Mouse (Mus musculus): Measurements from ENCODE around the gene Ldlrap1. TPM values are rescaled to one million over a fixed set of nuclear protein-coding genes. Genes with fewer than 3 reads are reported as not detected.
A peak's percentile ranks its signal among the peaks of the same experiment; 100 is the strongest.
"Not testable (repeated sequence)": the region's sequence is repeated elsewhere in the genome, so short reads cannot be mapped to it uniquely, and the experiment has no call there.

The Ldlrap1 gene
- polyA plus RNA-seq, 1 experiment = 45.9 TPM

- peaks cover 4% of the 10 kb centered on the region; the same call in 1 of the 2 replicates for H3K4me1 ChIP-seq (ENCODE audit: control insufficient read depth, insufficient read depth, low read length)
- WGBS = 0% methylated on average over 4 of the region's 4 CpGs
- peak; percentile 97 for TF ChIP-seq CTCF (IDR thresholded peaks at IDR 0.05; ENCODE audit: control insufficient read depth, insufficient read depth, low read length)
- TF ChIP-seq POLR2A (IDR thresholded peaks at IDR 0.05; ENCODE audit: borderline replicate concordance, control insufficient read depth, low read depth, low read length) = no peak
These were observed 31.4 kb upstream of the Ldlrap1 start for GRCm38 (mm10) chr4:134799272-134799671.

GRCm38 (mm10) chr4:134798861-134799260 lies 31.0 kb upstream of the Ldlrap1 start:
- no peak for TF ChIP-seq POLR2A (IDR thresholded peaks at IDR 0.05; ENCODE audit: borderline replicate concordance, control insufficient read depth, low read depth, low read length)
- no peak for TF ChIP-seq CTCF (IDR thresholded peaks at IDR 0.05; ENCODE audit: control insufficient read depth, insufficient read depth, low read length)
- H3K27ac ChIP-seq (ENCODE audit: control insufficient read depth, insufficient read depth, low read depth, low read length, poor library complexity) = no peak overlapping the region
- 53% methylated on average over 3 of the region's 3 CpGs for WGBS
- H3K4me1 ChIP-seq (ENCODE audit: control insufficient read depth, insufficient read depth, low read length) = peaks cover 4% of the 10 kb centered on the region; the same call in 1 of the 2 replicates
- H3K4me3 ChIP-seq (replicated peaks; ENCODE audit: control insufficient read depth, low read depth, low read length) = no peak overlapping the region

More at GRCm38 (mm10) chr4:134799272-134799671, 31.4 kb upstream of the Ldlrap1 start:
- H3K4me3 ChIP-seq (replicated peaks; ENCODE audit: control insufficient read depth, low read depth, low read length) = no peak overlapping the region
- H3K27ac ChIP-seq (ENCODE audit: control insufficient read depth, insufficient read depth, low read depth, low read length, poor library complexity) = no peak overlapping the region

GRCm38 (mm10) chr4:134797621-134798020 lies 29.8 kb upstream of the Ldlrap1 start:
- H3K27ac ChIP-seq (ENCODE audit: control insufficient read depth, insufficient read depth, low read depth, low read length, poor library complexity) = no peak overlapping the region
- TF ChIP-seq POLR2A (IDR thresholded peaks at IDR 0.05; ENCODE audit: borderline replicate concordance, control insufficient read depth, low read depth, low read length) = no peak
- TF ChIP-seq CTCF (IDR thresholded peaks at IDR 0.05; ENCODE audit: control insufficient read depth, insufficient read depth, low read length) = no peak
- 71% methylated on average over 6 of the region's 6 CpGs for WGBS

GRCm38 (mm10) chr4:134796581-134797361 lies 28.9 kb upstream of the Ldlrap1 start:
- H3K27ac ChIP-seq (ENCODE audit: control insufficient read depth, insufficient read depth, low read depth, low read length, poor library complexity) = no peak overlapping the region
- WGBS = 26% methylated on average over 7 of the region's 7 CpGs
- H3K4me1 ChIP-seq (ENCODE audit: control insufficient read depth, insufficient read depth, low read length) = peaks cover 4% of the 10 kb centered on the region; the same call in 1 of the 2 replicates

More at GRCm38 (mm10) chr4:134797621-134798020, 29.8 kb upstream of the Ldlrap1 start:
- peaks cover 4% of the 10 kb centered on the region; the same call in 1 of the 2 replicates for H3K4me1 ChIP-seq (ENCODE audit: control insufficient read depth, insufficient read depth, low read length)
- H3K4me3 ChIP-seq (replicated peaks; ENCODE audit: control insufficient read depth, low read depth, low read length) = no peak overlapping the region

GRCm38 (mm10) chr4:134795819-134796485 lies 28.1 kb upstream of the Ldlrap1 start:
- peaks cover 4% of the 10 kb centered on the region; the same call in 1 of the 2 replicates for H3K4me1 ChIP-seq (ENCODE audit: control insufficient read depth, insufficient read depth, low read length)
- 43% methylated on average over 5 of the region's 5 CpGs for WGBS
- TF ChIP-seq CTCF (IDR thresholded peaks at IDR 0.05; ENCODE audit: control insufficient read depth, insufficient read depth, low read length) (no peak), POLR2A (IDR thresholded peaks at IDR 0.05; ENCODE audit: borderline replicate concordance, control insufficient read depth, low read depth, low read length) (no peak)
- no peak overlapping the region for H3K27ac ChIP-seq (ENCODE audit: control insufficient read depth, insufficient read depth, low read depth, low read length, poor library complexity)
- no peak overlapping the region for H3K4me3 ChIP-seq (replicated peaks; ENCODE audit: control insufficient read depth, low read depth, low read length)

More at GRCm38 (mm10) chr4:134796581-134797361, 28.9 kb upstream of the Ldlrap1 start:
- H3K4me3 ChIP-seq (replicated peaks; ENCODE audit: control insufficient read depth, low read depth, low read length) = no peak overlapping the region
- TF ChIP-seq CTCF (IDR thresholded peaks at IDR 0.05; ENCODE audit: control insufficient read depth, insufficient read depth, low read length) = no peak
- TF ChIP-seq POLR2A (IDR thresholded peaks at IDR 0.05; ENCODE audit: borderline replicate concordance, control insufficient read depth, low read depth, low read length) = no peak

GRCm38 (mm10) chr4:134794959-134795358 lies 27.1 kb upstream of the Ldlrap1 start:
- not testable (repeated sequence) for H3K4me3 ChIP-seq (replicated peaks; ENCODE audit: control insufficient read depth, low read depth, low read length); H3K27ac ChIP-seq (ENCODE audit: control insufficient read depth, insufficient read depth, low read depth, low read length, poor library complexity); H3K4me1 ChIP-seq (ENCODE audit: control insufficient read depth, insufficient read depth, low read length)

GRCm38 (mm10) chr4:134793213-134793956 lies 25.6 kb upstream of the Ldlrap1 start:
- TF ChIP-seq POLR2A (IDR thresholded peaks at IDR 0.05; ENCODE audit: borderline replicate concordance, control insufficient read depth, low read depth, low read length) (no peak), CTCF (IDR thresholded peaks at IDR 0.05; ENCODE audit: control insufficient read depth, insufficient read depth, low read length) (0 out of 2 replicates have a peak, but pooled peaks have one; percentile 11)
- H3K4me1 ChIP-seq (ENCODE audit: control insufficient read depth, insufficient read depth, low read length) = peaks cover 4% of the 10 kb centered on the region; the same call in 1 of the 2 replicates
- no peak overlapping the region for H3K4me3 ChIP-seq (replicated peaks; ENCODE audit: control insufficient read depth, low read depth, low read length)
- H3K27ac ChIP-seq (ENCODE audit: control insufficient read depth, insufficient read depth, low read depth, low read length, poor library complexity) = no peak overlapping the region
- 32% methylated on average over 10 of the region's 10 CpGs for WGBS

GRCm38 (mm10) chr4:134791731-134792130 lies 23.9 kb upstream of the Ldlrap1 start:
- no peak overlapping the region for H3K4me3 ChIP-seq (replicated peaks; ENCODE audit: control insufficient read depth, low read depth, low read length)
- peaks cover 4% of the 10 kb centered on the region; the same call in 1 of the 2 replicates for H3K4me1 ChIP-seq (ENCODE audit: control insufficient read depth, insufficient read depth, low read length)
- TF ChIP-seq CTCF (IDR thresholded peaks at IDR 0.05; ENCODE audit: control insufficient read depth, insufficient read depth, low read length) = no peak
- no peak for TF ChIP-seq POLR2A (IDR thresholded peaks at IDR 0.05; ENCODE audit: borderline replicate concordance, control insufficient read depth, low read depth, low read length)
- H3K27ac ChIP-seq (ENCODE audit: control insufficient read depth, insufficient read depth, low read depth, low read length, poor library complexity) = no peak overlapping the region
- 79% methylated on average over 6 of the region's 6 CpGs for WGBS
